Mouse (Mus musculus): ENCODE measurements around the gene Gm14399. TPM values are rescaled to one million over a fixed set of nuclear protein-coding genes. Genes with fewer than 3 reads are reported as not detected.
"Not testable (repeated sequence)": the region's sequence is repeated elsewhere in the genome, so short reads cannot be mapped to it uniquely, and the experiment has no call there.

Gene Gm14399
- 1 to 10 TPM; 5.7 to 6.8 (median 6.2) TPM for total RNA-seq (2022)

DNA sequence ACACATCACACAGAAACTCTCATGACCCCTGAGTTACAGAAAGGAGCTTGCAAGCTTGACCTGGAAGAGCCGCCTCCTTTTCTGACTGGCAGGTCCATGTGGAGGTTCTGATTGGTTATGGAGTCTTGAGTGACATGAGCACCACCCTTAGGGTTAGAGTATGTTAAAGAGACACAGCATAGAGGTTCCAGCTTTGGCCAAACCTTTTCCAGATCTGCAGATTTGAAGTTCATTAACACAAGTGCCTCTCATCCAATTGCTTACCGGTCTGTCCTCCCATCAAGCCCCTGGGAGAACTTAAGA lies at the start of gene Gm14399:
Gm14399 (minus strand) TSS at position 20 of the 303 bp plus-strand sequence.
- not testable (repeated sequence) for DNase-seq (ENCODE audit: low spot score in 2 of 2)

DNA sequence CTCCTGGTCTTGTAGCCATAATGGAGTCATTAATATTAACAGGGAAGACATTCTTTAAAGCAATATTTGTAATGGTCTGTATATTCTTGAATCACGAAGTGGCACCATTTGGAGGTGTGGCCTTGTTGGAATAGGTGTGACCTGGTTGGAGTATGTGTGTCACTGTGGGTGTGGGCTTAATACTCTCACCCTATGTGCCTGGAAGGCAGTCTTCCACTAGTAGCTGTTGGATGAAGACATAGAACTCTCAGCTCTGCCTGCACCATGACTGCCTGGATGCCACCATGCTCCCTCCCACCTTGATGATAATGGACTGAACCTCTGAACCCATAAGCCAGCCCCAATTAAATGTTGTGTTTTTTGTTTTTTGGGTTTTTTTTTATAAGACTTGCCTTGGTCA lies 37.2 kb upstream of the Gm14399 start:
- not testable (repeated sequence) for DNase-seq (ENCODE audit: low spot score in 2 of 2)

DNA sequence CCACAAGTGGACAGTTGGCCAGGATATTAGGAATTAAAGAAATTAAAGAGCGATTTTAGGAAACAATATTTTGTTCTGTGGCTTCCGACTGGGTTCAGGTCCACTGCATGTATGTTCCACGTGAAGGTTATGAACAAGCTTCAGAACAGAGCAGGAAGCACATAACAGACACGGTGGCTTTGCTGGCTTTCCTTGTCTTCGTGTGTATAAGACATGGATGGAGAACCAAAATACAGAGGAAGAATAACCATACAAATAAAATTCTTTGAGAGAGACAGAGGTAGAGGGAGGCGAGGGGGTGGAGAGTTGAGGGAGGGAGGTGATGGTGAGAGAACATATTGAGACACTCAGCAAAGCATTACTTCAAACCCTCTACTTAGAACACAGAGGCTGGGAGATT lies 34.5 kb upstream of the Gm14399 start:
- no peak for DNase-seq (ENCODE audit: low spot score in 2 of 2)

- DNase-seq (ENCODE audit: low spot score in 2 of 2): not testable (repeated sequence)
Measured at GRCm38 (mm10) chr2:175175401-175176180, 33.8 kb upstream of the Gm14399 start, which contains the start of gene Gm14443. TSS of gene Gm14443 (minus strand) at chr2:175175871.

GRCm38 (mm10) chr2:175174058-175174457 lies 32.2 kb upstream of the Gm14399 start:
- not testable (repeated sequence) for DNase-seq (ENCODE audit: low spot score in 2 of 2)

DNA sequence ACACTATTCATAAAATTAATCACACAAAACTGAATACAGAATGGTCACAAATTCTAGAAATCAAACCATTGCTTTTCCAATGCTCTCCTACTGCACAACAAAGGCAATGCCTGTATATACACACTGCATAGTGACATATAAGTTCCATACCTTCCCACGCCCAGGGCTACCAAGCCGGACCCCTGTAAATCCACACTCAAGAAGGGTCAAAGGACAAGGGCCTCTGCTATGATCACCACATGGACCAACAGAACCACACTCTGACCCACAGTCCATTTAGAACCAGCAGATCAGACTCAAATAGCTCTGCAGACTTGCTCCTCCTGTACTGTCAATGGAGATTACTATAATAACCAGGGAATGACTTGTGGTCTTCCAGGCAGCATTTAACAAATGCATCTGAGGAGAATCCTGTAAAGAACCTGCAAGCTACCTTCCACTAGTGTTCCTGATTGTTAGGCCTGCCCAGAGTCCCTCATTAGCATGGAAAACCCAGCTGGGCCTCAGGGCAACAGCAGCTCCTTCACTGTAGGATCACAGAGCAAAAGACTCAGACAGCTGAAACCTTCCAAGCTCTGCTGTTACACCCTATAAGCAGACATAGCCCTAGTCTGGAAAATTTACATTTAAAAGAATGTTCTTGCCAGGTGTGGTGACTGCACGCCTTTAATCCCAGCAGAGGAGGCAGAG lies 31.2 kb upstream of the Gm14399 start:
- not testable (repeated sequence) for DNase-seq (ENCODE audit: low spot score in 2 of 2)

GRCm38 (mm10) chr2:175172123-175172522 lies 30.3 kb upstream of the Gm14399 start:
- DNase-seq (ENCODE audit: low spot score in 2 of 2): no peak

DNA sequence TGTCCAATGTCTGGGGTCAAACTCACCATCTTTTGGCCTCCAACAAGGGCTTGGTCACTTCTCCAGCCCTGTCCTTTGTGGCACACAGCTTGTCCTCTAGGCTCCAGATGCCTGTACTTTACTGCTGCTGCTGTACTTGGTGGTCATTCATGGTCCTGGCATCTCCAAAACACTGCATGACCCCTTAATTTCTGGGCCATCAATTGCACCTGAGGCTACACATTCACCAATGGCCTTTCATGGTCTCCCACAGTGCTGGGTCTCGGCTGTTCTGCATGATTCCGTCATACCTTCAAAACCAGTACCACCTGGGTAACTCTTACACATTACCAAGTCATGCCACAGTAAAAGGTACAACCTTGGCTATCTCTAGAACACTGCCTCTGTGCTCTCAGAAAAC lies 25.1 kb upstream of the Gm14399 start:
- DNase-seq (ENCODE audit: low spot score in 2 of 2): not testable (repeated sequence)

DNA sequence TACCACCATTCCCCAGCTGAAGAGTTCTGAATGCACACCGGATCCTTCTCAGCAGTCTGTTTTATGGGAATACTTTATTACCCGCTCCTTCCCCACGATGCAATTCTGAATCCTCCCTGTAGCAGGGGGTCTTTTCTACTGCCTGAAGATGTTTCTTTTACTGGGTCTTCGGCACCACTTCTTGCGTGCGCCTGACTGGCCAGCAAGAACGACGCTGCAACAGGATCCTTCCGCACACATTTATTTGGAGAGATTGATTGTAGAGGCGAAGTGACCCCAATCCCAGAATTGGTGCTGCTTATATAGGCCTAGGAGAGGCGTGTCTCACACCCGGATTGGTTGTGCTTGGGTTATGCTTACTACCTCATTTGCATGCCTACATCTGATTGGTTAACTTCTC lies 23.3 kb upstream of the Gm14399 start:
- DNase-seq (ENCODE audit: low spot score in 2 of 2): not testable (repeated sequence)

- not testable (repeated sequence) for DNase-seq (ENCODE audit: low spot score in 2 of 2)
Measured at GRCm38 (mm10) chr2:175161438-175161837, 19.6 kb upstream of the Gm14399 start.

GRCm38 (mm10) chr2:175158642-175159041 lies 16.8 kb upstream of the Gm14399 start:
- DNase-seq (ENCODE audit: low spot score in 2 of 2): no peak

DNA sequence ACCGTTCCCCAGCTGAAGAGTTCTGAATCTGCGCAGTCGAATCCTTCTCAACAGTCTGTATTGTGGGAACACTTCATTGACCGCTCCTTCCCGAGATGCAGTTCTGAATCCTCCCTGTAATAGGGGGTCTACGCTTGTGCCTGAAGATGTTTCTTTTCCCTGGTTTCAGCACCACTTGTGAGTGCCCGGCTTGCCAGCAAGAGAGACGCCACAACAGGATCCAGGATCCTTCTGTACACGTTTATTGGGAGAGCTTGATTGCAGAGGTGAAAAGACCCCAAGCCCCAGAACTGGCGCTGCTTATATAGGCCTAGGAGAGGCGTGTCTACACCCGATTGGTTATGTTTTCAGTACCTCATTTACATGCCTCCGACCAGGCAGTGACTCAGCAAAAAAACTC lies 14.9 kb upstream of the Gm14399 start:
- no peak for DNase-seq (ENCODE audit: low spot score in 2 of 2)

GRCm38 (mm10) chr2:175141118-175141992 lies 457 bp downstream of the Gm14399 start:
- not testable (repeated sequence) for DNase-seq (ENCODE audit: low spot score in 2 of 2)

GRCm38 (mm10) chr2:175140624-175141023 lies 1.2 kb downstream of the Gm14399 start:
- DNase-seq (ENCODE audit: low spot score in 2 of 2): not testable (repeated sequence)

Other genes with a start within 250 kb of the Gm14399 start
- gene Gm14444, start 131.8 kb downstream of the Gm14399 start, total RNA-seq (2022): under 1 TPM in 2 of 4 experiments, not detected in 2; 0.54 to 0.87 TPM
- gene Gm14393, start 74.2 kb downstream of the Gm14399 start, total RNA-seq (2022): under 1 TPM; 0.65 to 0.87 (median 0.75) TPM
- 1 to 10 TPM in 1 of 4 experiments, under 1 TPM in 3; 0.73 to 1.3 (median 0.85) TPM for gene Gm14443, start 33.9 kb upstream of the Gm14399 start, total RNA-seq (2022)
- gene Gm14391, start 64.9 kb upstream of the Gm14399 start, total RNA-seq (2022): 10 to 100 TPM; 52.7 to 71.4 (median 55.5) TPM
- gene Gm14440, start 133.1 kb upstream of the Gm14399 start, total RNA-seq (2022): 1 to 10 TPM; 3.2 to 9.2 (median 3.8) TPM
- 10 to 100 TPM; 37.8 to 50.2 (median 42.1) TPM for gene Gm4631, start 196.2 kb upstream of the Gm14399 start, total RNA-seq (2022)
- gene Zfp968, start 230.4 kb upstream of the Gm14399 start, total RNA-seq (2022): 1 to 10 TPM; 5.8 to 7.2 (median 6.2) TPM